Mouse (Mus musculus) WW6 (cell line): ENCODE measurements around the gene Add2.

Experiments
- DNase-seq: peaks from one replicate; pipeline ENCODE4 v3.0.0-alpha.2; 2013; ENCODE audit warnings: low read depth, low spot score

The Add2 gene

GRCm38 (mm10) chr6:86048509-86048908 lies 20.0 kb downstream of the Add2 start:
- DNase-seq = no peak

GRCm38 (mm10) chr6:86050586-86051268 lies 22.2 kb downstream of the Add2 start:
- no peak for DNase-seq

GRCm38 (mm10) chr6:86052032-86052459 lies 23.6 kb downstream of the Add2 start:
- DNase-seq = no peak

GRCm38 (mm10) chr6:86052556-86052955 lies 24.1 kb downstream of the Add2 start:
- no peak for DNase-seq

- DNase-seq = no peak
Observed at GRCm38 (mm10) chr6:86053099-86053498, 24.6 kb downstream of the Add2 start.

GRCm38 (mm10) chr6:86053594-86053993 lies 25.1 kb downstream of the Add2 start:
- no peak for DNase-seq

- DNase-seq = no peak
Observed at GRCm38 (mm10) chr6:86058475-86058874, 30.0 kb downstream of the Add2 start.

GRCm38 (mm10) chr6:86059151-86059853 lies 30.8 kb downstream of the Add2 start:
- DNase-seq = no peak

GRCm38 (mm10) chr6:86060170-86060569 lies 31.7 kb downstream of the Add2 start:
- no peak for DNase-seq

GRCm38 (mm10) chr6:86062226-86062625 lies 33.7 kb downstream of the Add2 start:
- DNase-seq = no peak

- no peak for DNase-seq
Observed at GRCm38 (mm10) chr6:86062684-86063083, 34.2 kb downstream of the Add2 start.

GRCm38 (mm10) chr6:86064318-86065016 lies 36.0 kb downstream of the Add2 start:
- no peak for DNase-seq

- DNase-seq = no peak
Observed at GRCm38 (mm10) chr6:86066727-86067126, 38.2 kb downstream of the Add2 start.

GRCm38 (mm10) chr6:86067145-86067544 lies 38.7 kb downstream of the Add2 start:
- DNase-seq = no peak

GRCm38 (mm10) chr6:86069009-86069408 lies 40.5 kb downstream of the Add2 start:
- no peak for DNase-seq

- DNase-seq = no peak
Observed at GRCm38 (mm10) chr6:86069856-86070255, 41.4 kb downstream of the Add2 start.

- DNase-seq = no peak
Observed at GRCm38 (mm10) chr6:86070277-86070676, 41.8 kb downstream of the Add2 start.

GRCm38 (mm10) chr6:86073882-86074281 lies 45.4 kb downstream of the Add2 start:
- DNase-seq = no peak

- no peak for DNase-seq
Observed at GRCm38 (mm10) chr6:86074538-86075204, 46.2 kb downstream of the Add2 start.

- DNase-seq = no peak
Observed at GRCm38 (mm10) chr6:86076525-86076924, 48.0 kb downstream of the Add2 start.

- DNase-seq = no peak
Observed at GRCm38 (mm10) chr6:86077880-86078279, 49.4 kb downstream of the Add2 start.
